Mouse (Mus musculus): ENCODE results near the gene St5. TPM values are rescaled to one million over a fixed set of nuclear protein-coding genes. Genes with fewer than 3 reads are reported as not detected.

St5 gene
- polyA plus RNA-seq, 2 experiments = 45.0 to 56.3 TPM

GRCm38 (mm10) chr7:109620967-109621366, 82.4 kb downstream of the St5 start:
- 42% methylated on average over 2 of the region's 2 CpGs for WGBS

GRCm38 (mm10) chr7:109620288-109620687, 83.1 kb downstream of the St5 start:
- no peak for TF ChIP-seq POLR2A (IDR thresholded peaks at IDR 0.05; ENCODE audit: borderline replicate concordance, extremely low read depth, insufficient read depth, insufficient read length)
- no peak overlapping the region for H3K4me2 ChIP-seq (replicated peaks; ENCODE audit: low read depth, low read length, severe bottlenecking)
- H3K9me3 ChIP-seq (ENCODE audit: control insufficient read depth, low read length) = no peaks in the 10 kb centered on the region
- peaks cover 22% of the 10 kb centered on the region for H3K4me1 ChIP-seq (ENCODE audit: control insufficient read depth, insufficient read depth, low read length)
- WGBS = 84% methylated on average over 3 of the region's 3 CpGs
- no peak overlapping the region for H3K4me3 ChIP-seq (replicated peaks; ENCODE audit: low read length)
- H3K9ac ChIP-seq (ENCODE audit: low read depth, low read length, severe bottlenecking) = no peak overlapping the region
- H3K36me3 ChIP-seq (ENCODE audit: control insufficient read depth, insufficient read depth, low read length) = no peaks in the 10 kb centered on the region
- DNase-seq (ENCODE audit: low spot score) (no peak), ATAC-seq (ENCODE audit: low FRiP score, low read depth) (no peak)
- no peaks in the 10 kb centered on the region for H3K27me3 ChIP-seq (ENCODE audit: control insufficient read depth, insufficient read depth, low read length)
- no peak overlapping the region for H3K27ac ChIP-seq (replicated peaks; ENCODE audit: low read depth, low read length)

More at GRCm38 (mm10) chr7:109620967-109621366, 82.4 kb downstream of the St5 start:
- no peak overlapping the region for H3K4me3 ChIP-seq (replicated peaks; ENCODE audit: low read length)
- no peak overlapping the region for H3K4me2 ChIP-seq (replicated peaks; ENCODE audit: low read depth, low read length, severe bottlenecking)
- H3K36me3 ChIP-seq (ENCODE audit: control insufficient read depth, insufficient read depth, low read length) = no peaks in the 10 kb centered on the region
- H3K9ac ChIP-seq (ENCODE audit: low read depth, low read length, severe bottlenecking) = no peak overlapping the region
- 0 out of 2 replicates have a peak overlapping the region, but pooled peaks have one; percentile 0 for H3K27ac ChIP-seq (replicated peaks; ENCODE audit: low read depth, low read length)
- DNase-seq (ENCODE audit: low spot score) (no peak), ATAC-seq (ENCODE audit: low FRiP score, low read depth) (no peak)
- no peaks in the 10 kb centered on the region for H3K9me3 ChIP-seq (ENCODE audit: control insufficient read depth, low read length)
- no peaks in the 10 kb centered on the region for H3K27me3 ChIP-seq (ENCODE audit: control insufficient read depth, insufficient read depth, low read length)
- peaks cover 18% of the 10 kb centered on the region for H3K4me1 ChIP-seq (ENCODE audit: control insufficient read depth, insufficient read depth, low read length)
- TF ChIP-seq POLR2A (IDR thresholded peaks at IDR 0.05; ENCODE audit: borderline replicate concordance, extremely low read depth, insufficient read depth, insufficient read length) = no peak

- H3K36me3 ChIP-seq (ENCODE audit: control insufficient read depth, insufficient read depth, low read length) = no peaks in the 10 kb centered on the region
- H3K9me3 ChIP-seq (ENCODE audit: control insufficient read depth, low read length) = no peaks in the 10 kb centered on the region
- H3K9ac ChIP-seq (ENCODE audit: low read depth, low read length, severe bottlenecking) = no peak overlapping the region
Measured at GRCm38 (mm10) chr7:109618721-109619120, 84.7 kb downstream of the St5 start.

GRCm38 (mm10) chr7:109617838-109618237, 85.6 kb downstream of the St5 start:
- DNase-seq (ENCODE audit: low spot score) = no peak
- no peaks in the 10 kb centered on the region for H3K27me3 ChIP-seq (ENCODE audit: control insufficient read depth, insufficient read depth, low read length)
- H3K36me3 ChIP-seq (ENCODE audit: control insufficient read depth, insufficient read depth, low read length) = 0 out of 2 replicates have a peak, but pooled peaks cover 2% of the 10 kb centered on the region
- no peak overlapping the region for H3K27ac ChIP-seq (replicated peaks; ENCODE audit: low read depth, low read length)
- H3K4me1 ChIP-seq (ENCODE audit: control insufficient read depth, insufficient read depth, low read length) = peaks cover 40% of the 10 kb centered on the region
- H3K4me3 ChIP-seq (replicated peaks; ENCODE audit: low read length) = no peak overlapping the region
- no peak for ATAC-seq (ENCODE audit: low FRiP score, low read depth)
- WGBS = 65% methylated on average over 3 of the region's 3 CpGs
- TF ChIP-seq POLR2A (IDR thresholded peaks at IDR 0.05; ENCODE audit: borderline replicate concordance, extremely low read depth, insufficient read depth, insufficient read length) = no peak
- no peaks in the 10 kb centered on the region for H3K9me3 ChIP-seq (ENCODE audit: control insufficient read depth, low read length)
- no peak overlapping the region for H3K4me2 ChIP-seq (replicated peaks; ENCODE audit: low read depth, low read length, severe bottlenecking)
- no peak overlapping the region for H3K9ac ChIP-seq (ENCODE audit: low read depth, low read length, severe bottlenecking)

More at GRCm38 (mm10) chr7:109618721-109619120, 84.7 kb downstream of the St5 start:
- DNase-seq (ENCODE audit: low spot score) (peak; percentile 68), ATAC-seq (ENCODE audit: low FRiP score, low read depth) (no peak)
- no peak overlapping the region for H3K4me3 ChIP-seq (replicated peaks; ENCODE audit: low read length)
- peaks cover 35% of the 10 kb centered on the region for H3K4me1 ChIP-seq (ENCODE audit: control insufficient read depth, insufficient read depth, low read length)
- 32% methylated on average over 6 of the region's 6 CpGs for WGBS
- TF ChIP-seq POLR2A (IDR thresholded peaks at IDR 0.05; ENCODE audit: borderline replicate concordance, extremely low read depth, insufficient read depth, insufficient read length) = no peak
- H3K27ac ChIP-seq (replicated peaks; ENCODE audit: low read depth, low read length) = no peak overlapping the region
- no peaks in the 10 kb centered on the region for H3K27me3 ChIP-seq (ENCODE audit: control insufficient read depth, insufficient read depth, low read length)
- H3K4me2 ChIP-seq (replicated peaks; ENCODE audit: low read depth, low read length, severe bottlenecking) = no peak overlapping the region

GRCm38 (mm10) chr7:109616034-109616979, 87.1 kb downstream of the St5 start:
- Histone ChIP-seq H3K27me3 (ENCODE audit: control insufficient read depth, insufficient read depth, low read length) (no peaks in the 10 kb centered on the region), H3K4me2 (replicated peaks; ENCODE audit: low read depth, low read length, severe bottlenecking) (peak overlapping the region; percentile 57), H3K4me3 (replicated peaks; ENCODE audit: low read length) (peak overlapping the region; percentile 30), H3K27ac (replicated peaks; ENCODE audit: low read depth, low read length) (peak overlapping the region; percentile 81), H3K9me3 (ENCODE audit: control insufficient read depth, low read length) (no peaks in the 10 kb centered on the region), H3K36me3 (ENCODE audit: control insufficient read depth, insufficient read depth, low read length) (peaks cover 9% of the 10 kb centered on the region; the same call in 1 of the 2 replicates), H3K9ac (ENCODE audit: low read depth, low read length, severe bottlenecking) (peak overlapping the region; percentile 46), H3K4me1 (ENCODE audit: control insufficient read depth, insufficient read depth, low read length) (peaks cover 37% of the 10 kb centered on the region)
- ATAC-seq (ENCODE audit: low FRiP score, low read depth) (peak; percentile 93), DNase-seq (ENCODE audit: low spot score) (peak; percentile 93)
- no peak for TF ChIP-seq POLR2A (IDR thresholded peaks at IDR 0.05; ENCODE audit: borderline replicate concordance, extremely low read depth, insufficient read depth, insufficient read length)
- 3% methylated on average over 25 of the region's 25 CpGs for WGBS

Data from limb, embryonic 14.5 days (tissue).